Mouse (Mus musculus) 416B (cell line): ENCODE results near the gene Gm3402.
"Not testable (repeated sequence)": the region's sequence is repeated elsewhere in the genome, so short reads cannot be mapped to it uniquely, and the experiment has no call there.

Experiments used
- DNase-seq: peaks from one replicate; pipeline ENCODE4 v3.0.0; 2011; ENCODE audit warnings: low read depth

Gene Gm3402

GRCm38 (mm10) chr5:146513823-146514222 is at the start of gene Gm3402:
TSS of gene Gm3402 (plus strand) at chr5:146514123.
- DNase-seq, result not testable (repeated sequence)

GRCm38 (mm10) chr5:146466663-146467062 is 47.3 kb upstream of the Gm3402 start:
- no peak for DNase-seq

- no peak for DNase-seq
Observed at GRCm38 (mm10) chr5:146468311-146468710, 45.6 kb upstream of the Gm3402 start.

- no peak for DNase-seq
Observed at GRCm38 (mm10) chr5:146470821-146471220, 43.1 kb upstream of the Gm3402 start.

- no peak for DNase-seq
Observed at GRCm38 (mm10) chr5:146471311-146471710, 42.6 kb upstream of the Gm3402 start.

GRCm38 (mm10) chr5:146471821-146472220 is 42.1 kb upstream of the Gm3402 start:
- DNase-seq, result no peak

GRCm38 (mm10) chr5:146479564-146479963 is 34.4 kb upstream of the Gm3402 start:
- DNase-seq, result peak; percentile 12

GRCm38 (mm10) chr5:146481665-146482064 is 32.3 kb upstream of the Gm3402 start, which contains the start of gene Gm6408:
TSS of gene Gm6408 (plus strand) at chr5:146481965.
- not testable (repeated sequence) for DNase-seq

- DNase-seq, result peak; percentile 14
Observed at GRCm38 (mm10) chr5:146488959-146489358, 25.0 kb upstream of the Gm3402 start.

GRCm38 (mm10) chr5:146491063-146491462 is 22.9 kb upstream of the Gm3402 start, which contains the start of gene Gm6370:
TSS of gene Gm6370 (plus strand) at chr5:146491363.
- DNase-seq, result not testable (repeated sequence)

GRCm38 (mm10) chr5:146502099-146502498 is 11.8 kb upstream of the Gm3402 start, which contains the start of gene 4930449I24Rik:
TSS of gene 4930449I24Rik (plus strand) at chr5:146502399.
- DNase-seq, result not testable (repeated sequence)

- DNase-seq, result not testable (repeated sequence)
Observed at GRCm38 (mm10) chr5:146525501-146525900, 11.6 kb downstream of the Gm3402 start, which contains the start of gene Gm3404. TSS of gene Gm3404 (plus strand) at chr5:146525801.

GRCm38 (mm10) chr5:146537347-146537746 is 23.4 kb downstream of the Gm3402 start, which contains the start of gene Gm3409:
TSS of gene Gm3409 (plus strand) at chr5:146537647.
- DNase-seq, result not testable (repeated sequence)

- not testable (repeated sequence) for DNase-seq
Observed at GRCm38 (mm10) chr5:146555836-146556235, 41.9 kb downstream of the Gm3402 start, which contains the start of gene Gm3415. TSS of gene Gm3415 (plus strand) at chr5:146556136.

GRCm38 (mm10) chr5:146564259-146564658 is 50.3 kb downstream of the Gm3402 start:
- no peak for DNase-seq
